Mouse (Mus musculus): ENCODE measurements at regions not wholly inside any gene's neighbourhood (a gene's known extent, or its start where the extent isn't known, plus 50 kb on each side); places are given as distances from the start of the nearest gene placed in this dataset.

- Histone ChIP-seq H3K27ac (replicated peaks) (no peak overlapping the region), H3K4me3 (ENCODE audit: low read depth, low read length) (no peak overlapping the region), H3K9me3 (ENCODE audit: control insufficient read depth, low read length) (no peaks in the 10 kb centered on the region), H3K9ac (ENCODE audit: low read length) (no peak overlapping the region), H3K27me3 (ENCODE audit: control insufficient read depth, insufficient read depth, low read length) (no peaks in the 10 kb centered on the region), H3K36me3 (ENCODE audit: control insufficient read depth, insufficient read depth, low read length) (no peaks in the 10 kb centered on the region), H3K4me1 (replicated peaks; ENCODE audit: control insufficient read depth, insufficient read depth) (no peaks in the 10 kb centered on the region), H3K4me2 (replicated peaks; ENCODE audit: low read depth) (no peak overlapping the region)
- TF ChIP-seq CTCF (IDR thresholded peaks at IDR 0.05; ENCODE audit: low read depth) (no peak), EP300 (optimal IDR thresholded peaks at IDR 0.05) (no peak)
- ATAC-seq (ENCODE audit: low FRiP score, low TSS enrichment) (no peak), DNase-seq (ENCODE audit: low spot score) (no peak)
- WGBS = 52% methylated on average over 1 of the region's 1 CpGs
These were observed 512.1 kb downstream of the Cypt12 start for GRCm38 (mm10) chr3:18460267-18460666.

GRCm38 (mm10) chr3:18471846-18472245, 523.6 kb downstream of the Cypt12 start:
- TF ChIP-seq EP300 (optimal IDR thresholded peaks at IDR 0.05) (no peak), CTCF (IDR thresholded peaks at IDR 0.05; ENCODE audit: low read depth) (no peak)
- WGBS = 91% methylated on average over 3 of the region's 3 CpGs
- no peak overlapping the region for H3K4me2 ChIP-seq (replicated peaks; ENCODE audit: low read depth)
- H3K36me3 ChIP-seq (ENCODE audit: control insufficient read depth, insufficient read depth, low read length) = no peaks in the 10 kb centered on the region
- DNase-seq (ENCODE audit: low spot score) (no peak), ATAC-seq (ENCODE audit: low FRiP score, low TSS enrichment) (no peak)
- H3K27me3 ChIP-seq (ENCODE audit: control insufficient read depth, insufficient read depth, low read length) = no peaks in the 10 kb centered on the region
- no peaks in the 10 kb centered on the region for H3K9me3 ChIP-seq (ENCODE audit: control insufficient read depth, low read length)
- no peak overlapping the region for H3K9ac ChIP-seq (ENCODE audit: low read length)
- H3K4me3 ChIP-seq (ENCODE audit: low read depth, low read length) = no peak overlapping the region
- no peak overlapping the region for H3K27ac ChIP-seq (replicated peaks)
- no peaks in the 10 kb centered on the region for H3K4me1 ChIP-seq (replicated peaks; ENCODE audit: control insufficient read depth, insufficient read depth)

GRCm38 (mm10) chr3:18479557-18479956, 531.3 kb downstream of the Cypt12 start:
- Histone ChIP-seq H3K36me3 (ENCODE audit: control insufficient read depth, insufficient read depth, low read length) (no peaks in the 10 kb centered on the region), H3K4me2 (replicated peaks; ENCODE audit: low read depth) (no peak overlapping the region), H3K9me3 (ENCODE audit: control insufficient read depth, low read length) (no peaks in the 10 kb centered on the region), H3K4me3 (ENCODE audit: low read depth, low read length) (no peak overlapping the region), H3K4me1 (replicated peaks; ENCODE audit: control insufficient read depth, insufficient read depth) (no peaks in the 10 kb centered on the region), H3K9ac (ENCODE audit: low read length) (no peak overlapping the region), H3K27ac (replicated peaks) (no peak overlapping the region), H3K27me3 (ENCODE audit: control insufficient read depth, insufficient read depth, low read length) (no peaks in the 10 kb centered on the region)
- TF ChIP-seq EP300 (optimal IDR thresholded peaks at IDR 0.05) = no peak
- no peak for TF ChIP-seq CTCF (IDR thresholded peaks at IDR 0.05; ENCODE audit: low read depth)
- WGBS = 67% methylated on average over 2 of the region's 2 CpGs
- no peak for ATAC-seq (ENCODE audit: low FRiP score, low TSS enrichment)
- no peak for DNase-seq (ENCODE audit: low spot score)

GRCm38 (mm10) chr3:18482006-18482405, 533.8 kb downstream of the Cypt12 start:
- Histone ChIP-seq H3K9ac (ENCODE audit: low read length) (no peak overlapping the region), H3K27me3 (ENCODE audit: control insufficient read depth, insufficient read depth, low read length) (no peaks in the 10 kb centered on the region), H3K4me3 (ENCODE audit: low read depth, low read length) (no peak overlapping the region), H3K4me2 (replicated peaks; ENCODE audit: low read depth) (no peak overlapping the region), H3K4me1 (replicated peaks; ENCODE audit: control insufficient read depth, insufficient read depth) (no peaks in the 10 kb centered on the region), H3K36me3 (ENCODE audit: control insufficient read depth, insufficient read depth, low read length) (no peaks in the 10 kb centered on the region), H3K9me3 (ENCODE audit: control insufficient read depth, low read length) (no peaks in the 10 kb centered on the region), H3K27ac (replicated peaks) (no peak overlapping the region)
- TF ChIP-seq EP300 (optimal IDR thresholded peaks at IDR 0.05) (no peak), CTCF (IDR thresholded peaks at IDR 0.05; ENCODE audit: low read depth) (no peak)
- no peak for ATAC-seq (ENCODE audit: low FRiP score, low TSS enrichment)
- WGBS = 43% methylated on average over 2 of the region's 2 CpGs
- DNase-seq (ENCODE audit: low spot score) = no peak

GRCm38 (mm10) chr3:18488886-18489285, 540.7 kb downstream of the Cypt12 start:
- 88% methylated on average over 2 of the region's 2 CpGs for WGBS
- Histone ChIP-seq H3K4me3 (ENCODE audit: low read depth, low read length) (no peak overlapping the region), H3K4me1 (replicated peaks; ENCODE audit: control insufficient read depth, insufficient read depth) (no peaks in the 10 kb centered on the region), H3K27ac (replicated peaks) (no peak overlapping the region), H3K9ac (ENCODE audit: low read length) (no peak overlapping the region), H3K36me3 (ENCODE audit: control insufficient read depth, insufficient read depth, low read length) (no peaks in the 10 kb centered on the region), H3K27me3 (ENCODE audit: control insufficient read depth, insufficient read depth, low read length) (no peaks in the 10 kb centered on the region), H3K4me2 (replicated peaks; ENCODE audit: low read depth) (no peak overlapping the region), H3K9me3 (ENCODE audit: control insufficient read depth, low read length) (no peaks in the 10 kb centered on the region)
- no peak for ATAC-seq (ENCODE audit: low FRiP score, low TSS enrichment)
- DNase-seq (ENCODE audit: low spot score) = no peak
- TF ChIP-seq EP300 (optimal IDR thresholded peaks at IDR 0.05) (no peak), CTCF (IDR thresholded peaks at IDR 0.05; ENCODE audit: low read depth) (no peak)

GRCm38 (mm10) chr3:18522562-18522961, 574.4 kb downstream of the Cypt12 start:
- Histone ChIP-seq H3K4me2 (replicated peaks; ENCODE audit: low read depth) (no peak overlapping the region), H3K36me3 (ENCODE audit: control insufficient read depth, insufficient read depth, low read length) (no peaks in the 10 kb centered on the region), H3K27me3 (ENCODE audit: control insufficient read depth, insufficient read depth, low read length) (no peaks in the 10 kb centered on the region), H3K9me3 (ENCODE audit: control insufficient read depth, low read length) (no peaks in the 10 kb centered on the region), H3K27ac (replicated peaks) (no peak overlapping the region), H3K4me1 (replicated peaks; ENCODE audit: control insufficient read depth, insufficient read depth) (no peaks in the 10 kb centered on the region), H3K4me3 (ENCODE audit: low read depth, low read length) (no peak overlapping the region), H3K9ac (ENCODE audit: low read length) (no peak overlapping the region)
- TF ChIP-seq EP300 (optimal IDR thresholded peaks at IDR 0.05) (no peak), CTCF (IDR thresholded peaks at IDR 0.05; ENCODE audit: low read depth) (no peak)
- 41% methylated on average over 3 of the region's 3 CpGs for WGBS
- no peak for DNase-seq (ENCODE audit: low spot score)
- ATAC-seq (ENCODE audit: low FRiP score, low TSS enrichment) = no peak

Data from stomach, postnatal 0 days (tissue).